Mouse (Mus musculus) hindbrain, embryonic 12.5 days (tissue): ENCODE results near the gene Acsl5. TPM values are rescaled to one million over a fixed set of nuclear protein-coding genes. Genes with fewer than 3 reads are reported as not detected.

ENCODE experiments used
- ATAC-seq: fragments of 200-750 bp; cut with Nextera tagmentation; 2 replicates; pipeline ENCODE4 v1.8.0; 2017; ENCODE audit warnings: moderate TSS enrichment; ENCODE audit not compliant: low FRiP score
- H3K27ac ChIP-seq: fragments of 300-500 bp; sonication (generic); 2 replicates; pipeline ENCODE4 v1.5.1; 2016; ENCODE audit warnings: mild to moderate bottlenecking
- H3K27me3 ChIP-seq: fragments of 300-500 bp; sonication (generic); 2 replicates; pipeline ENCODE4 v1.6.1; 2016; ENCODE audit warnings: mild to moderate bottlenecking
- H3K36me3 ChIP-seq: fragments of 300-500 bp; sonication (generic); 2 replicates; pipeline ENCODE4 v1.6.1; 2016; ENCODE audit warnings: mild to moderate bottlenecking
- H3K4me1 ChIP-seq: fragments of 300-500 bp; sonication (generic); 2 replicates; pipeline ENCODE4 v1.6.1; 2016
- H3K4me2 ChIP-seq: fragments of 300-500 bp; sonication (generic); replicated peaks from 2 replicates; pipeline ENCODE4 v1.6.1; 2016; ENCODE audit warnings: mild to moderate bottlenecking
- H3K4me3 ChIP-seq: fragments of 300-500 bp; sonication (generic); 2 replicates; pipeline ENCODE4 v1.5.1; 2016; ENCODE audit warnings: mild to moderate bottlenecking
- H3K9ac ChIP-seq: fragments of 300-500 bp; sonication (generic); 2 replicates; pipeline ENCODE4 v1.6.1; 2016; ENCODE audit warnings: mild to moderate bottlenecking, moderate library complexity
- H3K9me3 ChIP-seq: fragments of 300-500 bp; sonication (generic); replicated peaks from 2 replicates; pipeline ENCODE4 v1.6.1; 2016; ENCODE audit warnings: mild to moderate bottlenecking
- WGBS: fragments of 180-500 bp; shearing (Covaris S2); methylation state at CpG from one replicate; pipeline ENCODE4 v1.1.7; 2016; 5-methylcytosine and 5-hydroxymethylcytosine counted together
- polyA plus RNA-seq: library from polyadenylated mRNA; unstranded; fragments of >200 nt; fragmentation: Nextera tagmentation; extraction: Ambion mirVana; gene quantifications from 2 replicates; pipeline ENCODE4 v1.2.1, GENCODE M21; 2016

Acsl5 gene
- polyA plus RNA-seq, 1 experiment from 2014 or later, result 16.9 TPM

DNA sequence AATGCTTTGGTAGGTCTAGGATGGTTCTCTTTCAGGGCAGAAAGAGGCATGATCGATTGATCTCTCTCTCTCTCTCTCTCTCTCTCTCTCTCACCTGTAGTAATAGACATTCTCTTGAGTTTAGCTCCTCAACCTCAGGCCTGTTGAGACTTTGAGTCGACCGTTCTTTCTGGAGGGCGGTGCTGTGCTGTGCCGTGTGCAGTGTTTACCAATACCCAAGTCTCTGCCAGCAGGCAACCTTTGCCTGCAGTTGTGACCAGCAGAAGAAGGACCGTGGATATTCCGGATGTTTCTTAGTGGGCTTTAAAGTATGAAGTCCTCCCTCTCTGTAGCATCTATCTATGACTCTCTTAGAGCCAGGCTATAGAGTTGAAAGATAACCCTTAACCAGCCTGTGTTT lies 90.7 kb downstream of the Acsl5 start:
- no peak overlapping the region for H3K27ac ChIP-seq
- 0 out of 2 replicates have a peak, but pooled peaks cover 2% of the 10 kb centered on the region for H3K4me1 ChIP-seq
- H3K4me3 ChIP-seq, result no peak overlapping the region
- ATAC-seq, result no peak
- no peaks in the 10 kb centered on the region for H3K36me3 ChIP-seq
- H3K9ac ChIP-seq, result no peak overlapping the region
- H3K4me2 ChIP-seq, result no peak overlapping the region
- H3K9me3 ChIP-seq, result no peaks in the 10 kb centered on the region
- H3K27me3 ChIP-seq, result no peaks in the 10 kb centered on the region
- 91% methylated on average over 7 of the region's 7 CpGs for WGBS

DNA sequence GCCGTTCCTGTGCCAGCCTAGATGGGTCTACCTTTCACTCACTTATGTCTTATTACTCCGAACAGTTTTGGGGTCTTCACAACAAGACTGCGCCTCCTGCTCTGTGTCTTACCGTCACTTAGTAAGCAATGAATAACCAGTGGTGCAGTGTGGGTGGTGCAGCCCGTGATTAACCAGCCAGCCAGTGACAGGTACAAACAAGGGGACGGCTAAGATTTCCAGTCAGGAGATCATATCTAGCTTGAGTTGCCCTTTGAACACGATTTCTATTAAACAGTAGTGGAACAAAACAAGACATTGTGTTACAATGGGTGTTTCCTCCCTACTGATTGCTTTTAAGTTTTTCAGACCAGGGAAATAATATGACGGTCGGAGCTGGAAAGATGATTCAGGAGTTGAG lies 91.5 kb downstream of the Acsl5 start:
- 0 out of 2 replicates have a peak, but pooled peaks cover 2% of the 10 kb centered on the region for H3K4me1 ChIP-seq
- no peak overlapping the region for H3K4me3 ChIP-seq
- ATAC-seq, result no peak
- H3K4me2 ChIP-seq, result no peak overlapping the region
- 90% methylated on average over 9 of the region's 9 CpGs for WGBS
- no peak overlapping the region for H3K27ac ChIP-seq
- no peaks in the 10 kb centered on the region for H3K36me3 ChIP-seq
- no peaks in the 10 kb centered on the region for H3K9me3 ChIP-seq
- H3K27me3 ChIP-seq, result no peaks in the 10 kb centered on the region
- no peak overlapping the region for H3K9ac ChIP-seq

Other genes with a start within 250 kb of the Acsl5 start
- gene Gpam, start 124.7 kb upstream of the Acsl5 start, polyA plus RNA-seq, result 25.3 and 27.5 TPM in 2 replicates
- gene Tectb, start 71.2 kb upstream of the Acsl5 start, polyA plus RNA-seq, result 0.22 and 0.57 TPM in 2 replicates
- gene Gucy2g, start 10.7 kb upstream of the Acsl5 start, polyA plus RNA-seq, result not detected in 2 replicates
- gene Zdhhc6, start 64.1 kb downstream of the Acsl5 start, polyA plus RNA-seq, result 88.4 and 90.1 TPM in 2 replicates
- 28.8 and 32.3 TPM in 2 replicates for gene Vti1a, start 64.4 kb downstream of the Acsl5 start, polyA plus RNA-seq